Mouse (Mus musculus) cerebellum, adult 2 months (tissue): Measurements from ENCODE around the gene Dennd5b.

Source experiments
- CTCF ChIP-seq: fragments of 200-500 bp; IDR thresholded peaks from 2 replicates; pipeline ENCODE4 v1.5.1; 2011; ENCODE audit warnings: low read depth, mild to moderate bottlenecking, control low read depth, low read length, moderate library complexity, borderline replicate concordance; ENCODE audit not compliant: insufficient read depth
- POLR2A ChIP-seq: fragments of 200-500 bp; IDR thresholded peaks from 2 replicates; pipeline ENCODE4 v1.6.1; 2011; ENCODE audit warnings: low read length, control low read depth, borderline replicate concordance; ENCODE audit not compliant: insufficient read depth

- no peak for TF ChIP-seq POLR2A
- TF ChIP-seq CTCF = no peak
These were observed 69.3 kb downstream of the Dennd5b start for GRCm38 (mm10) chr6:149032198-149032597.
